Mouse (Mus musculus) heart, embryonic 15.5 days (tissue): Measurements from ENCODE around the gene Arntl. TPM values are rescaled to one million over a fixed set of nuclear protein-coding genes. Genes with fewer than 3 reads are reported as not detected.

Experiments used
- ATAC-seq: fragments of 200-750 bp; cut with Nextera tagmentation; replicated peaks from 2 replicates; pipeline ENCODE4 v1.8.0; 2017; ENCODE audit warnings: low read depth, moderate TSS enrichment; ENCODE audit not compliant: insufficient number of reproducible peaks, insufficient read depth, low FRiP score
- H3K27ac ChIP-seq: fragments of 300-500 bp; sonication (generic); 2 replicates; pipeline ENCODE4 v1.5.1; 2015; ENCODE audit warnings: mild to moderate bottlenecking, inconsistent platforms
- H3K27me3 ChIP-seq: fragments of 300-500 bp; sonication (generic); 2 replicates; pipeline ENCODE4 v1.6.1; 2015; ENCODE audit warnings: inconsistent platforms
- H3K36me3 ChIP-seq: fragments of 300-500 bp; sonication (generic); 2 replicates; pipeline ENCODE4 v1.6.1; 2015; ENCODE audit warnings: mild to moderate bottlenecking, inconsistent platforms
- H3K4me1 ChIP-seq: fragments of 300-500 bp; sonication (generic); replicated peaks from 2 replicates; pipeline ENCODE4 v1.6.1; 2015; ENCODE audit warnings: inconsistent platforms
- H3K4me2 ChIP-seq: fragments of 300-500 bp; sonication (generic); 2 replicates; pipeline ENCODE4 v1.6.1; 2015; ENCODE audit warnings: inconsistent platforms, mild to moderate bottlenecking, moderate library complexity
- H3K4me3 ChIP-seq: fragments of 300-500 bp; sonication (generic); 2 replicates; pipeline ENCODE4 v1.5.1; 2015; ENCODE audit warnings: mild to moderate bottlenecking, inconsistent platforms
- H3K9ac ChIP-seq: fragments of 300-500 bp; sonication (generic); 2 replicates; pipeline ENCODE4 v1.6.1; 2015; ENCODE audit warnings: mild to moderate bottlenecking, inconsistent platforms
- H3K9me3 ChIP-seq: fragments of 300-500 bp; sonication (generic); replicated peaks from 2 replicates; pipeline ENCODE4 v1.6.1; 2016; ENCODE audit warnings: inconsistent platforms
- WGBS: fragments of 180-500 bp; shearing (Covaris S2); methylation state at CpG from one replicate; pipeline ENCODE4 v1.1.7; 2015; ENCODE audit warnings: mixed read lengths; 5-methylcytosine and 5-hydroxymethylcytosine counted together
- polyA plus RNA-seq: library from polyadenylated mRNA; unstranded; fragments of >200 nt; fragmentation: Nextera tagmentation; extraction: Ambion mirVana; gene quantifications from 2 replicates; pipeline ENCODE4 v1.2.1, GENCODE M21; 2015

The Arntl gene
- polyA plus RNA-seq, 1 experiment from 2014 or later, result 8.5 TPM

- 83% methylated on average over 2 of the region's 2 CpGs for WGBS
- no peaks in the 10 kb centered on the region for H3K9me3 ChIP-seq
- no peak overlapping the region for H3K4me2 ChIP-seq
- no peak overlapping the region for H3K9ac ChIP-seq
- H3K4me1 ChIP-seq, result peaks cover 18% of the 10 kb centered on the region
- H3K36me3 ChIP-seq, result no peaks in the 10 kb centered on the region
- no peak overlapping the region for H3K27ac ChIP-seq
- H3K27me3 ChIP-seq, result no peaks in the 10 kb centered on the region
- no peak overlapping the region for H3K4me3 ChIP-seq
- no peak for ATAC-seq
These were observed 63.7 kb downstream of the Arntl start for GRCm38 (mm10) chr7:113270991-113271390.

DNA sequence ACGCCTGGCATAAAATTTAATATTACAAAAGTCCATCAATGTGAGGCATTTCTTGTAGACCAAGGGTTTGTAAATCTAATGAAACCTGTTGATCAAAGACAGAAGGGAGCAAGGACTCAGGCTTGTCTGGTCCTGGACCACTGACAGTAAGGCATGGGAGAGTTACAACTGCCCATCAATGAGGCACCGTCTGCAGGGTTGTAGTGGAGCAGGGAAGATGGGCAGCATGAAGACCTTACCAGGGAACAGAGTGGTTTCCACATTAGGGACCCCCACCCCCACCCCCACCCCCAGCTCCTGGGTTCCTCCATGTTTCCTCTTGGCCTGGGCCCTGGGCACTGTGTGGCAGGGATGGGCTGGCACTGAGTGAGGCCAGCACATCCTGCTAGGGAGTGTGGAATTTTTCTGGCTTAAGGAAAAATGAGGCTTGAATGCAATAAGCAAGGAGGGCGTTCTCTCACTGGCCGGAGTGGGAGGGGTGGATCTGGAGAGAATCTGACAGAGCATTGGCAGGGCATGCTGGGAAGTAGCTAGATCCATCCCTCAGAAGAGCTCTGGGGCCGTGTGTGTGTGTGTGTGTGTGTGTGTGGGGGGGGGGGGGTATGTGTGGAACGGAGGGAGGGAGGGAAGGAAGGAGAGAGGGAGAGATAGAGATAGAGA is 65.2 kb downstream of the Arntl start:
- H3K36me3 ChIP-seq, result no peaks in the 10 kb centered on the region
- no peaks in the 10 kb centered on the region for H3K9me3 ChIP-seq
- no peak overlapping the region for H3K4me2 ChIP-seq
- H3K27me3 ChIP-seq, result no peaks in the 10 kb centered on the region
- no peak overlapping the region for H3K4me3 ChIP-seq
- no peak overlapping the region for H3K27ac ChIP-seq
- ATAC-seq, result no peak
- peaks cover 22% of the 10 kb centered on the region for H3K4me1 ChIP-seq
- no peak overlapping the region for H3K9ac ChIP-seq
- 71% methylated on average over 5 of the region's 6 CpGs for WGBS

DNA sequence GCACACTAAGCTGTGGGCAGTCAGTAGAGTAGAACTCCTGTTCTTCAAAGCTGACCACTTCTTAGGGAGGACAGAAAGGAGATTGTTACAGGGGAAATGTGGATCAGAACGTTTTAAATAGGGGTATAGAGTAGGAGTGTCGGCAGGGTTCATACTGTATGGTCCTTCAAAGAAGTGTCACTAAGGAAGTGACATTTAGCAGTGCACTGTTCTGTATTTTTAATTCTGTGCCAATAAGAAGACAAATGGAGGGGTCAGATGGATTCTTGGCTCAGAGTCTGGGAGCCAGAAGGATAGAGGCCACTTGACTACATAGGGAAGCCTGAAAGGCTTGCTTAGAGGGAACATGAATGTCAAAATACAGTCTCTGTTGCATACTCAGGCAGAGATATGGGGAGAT is 70.0 kb downstream of the Arntl start:
- no peak overlapping the region for H3K4me3 ChIP-seq
- H3K9me3 ChIP-seq, result no peaks in the 10 kb centered on the region
- no peak overlapping the region for H3K27ac ChIP-seq
- no peak overlapping the region for H3K4me2 ChIP-seq
- H3K9ac ChIP-seq, result no peak overlapping the region
- H3K27me3 ChIP-seq, result no peaks in the 10 kb centered on the region
- no peak for ATAC-seq
- WGBS, result 27% methylated on average over 2 of the region's 2 CpGs
- no peaks in the 10 kb centered on the region for H3K36me3 ChIP-seq
- peaks cover 11% of the 10 kb centered on the region for H3K4me1 ChIP-seq

- Histone ChIP-seq H3K4me3 (no peak overlapping the region), H3K27me3 (no peaks in the 10 kb centered on the region), H3K27ac (no peak overlapping the region), H3K9me3 (no peaks in the 10 kb centered on the region), H3K4me2 (no peak overlapping the region), H3K36me3 (peaks cover 5% of the 10 kb centered on the region; the same call in 1 of the 2 replicates), H3K9ac (no peak overlapping the region), H3K4me1 (peaks cover 9% of the 10 kb centered on the region)
- WGBS, result 71% methylated on average over 4 of the region's 4 CpGs
- no peak for ATAC-seq
These were observed 71.2 kb downstream of the Arntl start for GRCm38 (mm10) chr7:113278493-113278892.

GRCm38 (mm10) chr7:113279246-113279645 is 72.0 kb downstream of the Arntl start:
- H3K27me3 ChIP-seq, result no peaks in the 10 kb centered on the region
- no peak overlapping the region for H3K9ac ChIP-seq
- no peak for ATAC-seq
- WGBS, result 79% methylated on average over 2 of the region's 2 CpGs
- H3K36me3 ChIP-seq, result peaks cover 8% of the 10 kb centered on the region; the same call in 1 of the 2 replicates
- no peak overlapping the region for H3K27ac ChIP-seq
- no peak overlapping the region for H3K4me3 ChIP-seq
- H3K9me3 ChIP-seq, result no peaks in the 10 kb centered on the region
- H3K4me1 ChIP-seq, result peaks cover 6% of the 10 kb centered on the region
- no peak overlapping the region for H3K4me2 ChIP-seq

DNA sequence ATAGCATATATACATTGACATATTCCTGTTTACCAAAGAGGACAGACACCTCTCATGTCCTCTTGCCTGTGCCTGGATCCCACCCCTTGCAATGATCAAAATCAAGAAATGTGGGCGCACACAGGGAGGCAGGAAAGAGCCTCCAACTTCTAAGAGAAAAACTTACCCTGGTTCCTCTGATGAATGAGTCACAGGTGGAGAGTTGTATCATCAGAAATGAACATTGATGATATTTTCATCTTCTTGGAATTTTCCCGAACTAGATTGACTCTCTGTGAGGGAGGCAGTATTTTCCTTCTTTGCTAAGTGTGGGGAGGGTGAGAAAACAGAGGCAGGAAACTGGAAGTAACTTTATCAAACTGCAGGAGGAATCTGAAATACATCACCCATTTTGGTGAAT is 78.1 kb downstream of the Arntl start:
- no peaks in the 10 kb centered on the region for H3K4me1 ChIP-seq
- H3K36me3 ChIP-seq, result peaks cover 8% of the 10 kb centered on the region; the same call in 1 of the 2 replicates
- no peak overlapping the region for H3K4me2 ChIP-seq
- no peak overlapping the region for H3K4me3 ChIP-seq
- WGBS, result 71% methylated on average over 2 of the region's 2 CpGs
- H3K27ac ChIP-seq, result no peak overlapping the region
- no peaks in the 10 kb centered on the region for H3K27me3 ChIP-seq
- no peak for ATAC-seq
- H3K9me3 ChIP-seq, result no peaks in the 10 kb centered on the region
- H3K9ac ChIP-seq, result no peak overlapping the region

DNA sequence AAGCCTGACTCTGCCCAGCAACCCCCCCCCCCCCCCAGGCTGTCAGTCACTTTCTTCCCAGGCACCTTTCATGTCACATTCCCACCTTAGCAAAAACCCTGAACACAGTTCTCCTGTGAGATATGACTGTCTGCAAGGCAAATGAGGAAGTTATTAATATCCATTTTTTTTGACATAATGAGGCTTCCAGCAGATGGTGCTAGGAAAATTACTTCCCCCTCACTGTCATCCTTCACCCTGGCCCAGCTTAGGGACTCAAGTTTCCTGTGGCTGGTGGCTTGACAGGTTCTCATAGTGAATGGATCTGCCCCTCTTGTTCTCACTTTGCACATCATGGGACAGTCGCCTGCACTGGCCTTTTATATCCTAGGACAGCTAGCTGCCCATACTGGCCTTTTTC is 81.9 kb downstream of the Arntl start:
- Histone ChIP-seq H3K4me3 (no peak overlapping the region), H3K4me1 (no peaks in the 10 kb centered on the region), H3K27ac (no peak overlapping the region), H3K36me3 (no peaks in the 10 kb centered on the region), H3K9me3 (no peaks in the 10 kb centered on the region), H3K27me3 (no peaks in the 10 kb centered on the region), H3K9ac (no peak overlapping the region), H3K4me2 (no peak overlapping the region)
- 78% methylated on average over 1 of the region's 1 CpGs for WGBS
- no peak for ATAC-seq

GRCm38 (mm10) chr7:113291741-113292140 is 84.5 kb downstream of the Arntl start:
- Histone ChIP-seq H3K9me3 (no peaks in the 10 kb centered on the region), H3K36me3 (no peaks in the 10 kb centered on the region), H3K4me3 (no peak overlapping the region), H3K4me2 (no peak overlapping the region), H3K9ac (no peak overlapping the region), H3K27me3 (no peaks in the 10 kb centered on the region), H3K27ac (no peak overlapping the region), H3K4me1 (peaks cover 6% of the 10 kb centered on the region; the same call in 1 of the 2 replicates)
- no peak for ATAC-seq
- 79% methylated on average over 5 of the region's 5 CpGs for WGBS

DNA sequence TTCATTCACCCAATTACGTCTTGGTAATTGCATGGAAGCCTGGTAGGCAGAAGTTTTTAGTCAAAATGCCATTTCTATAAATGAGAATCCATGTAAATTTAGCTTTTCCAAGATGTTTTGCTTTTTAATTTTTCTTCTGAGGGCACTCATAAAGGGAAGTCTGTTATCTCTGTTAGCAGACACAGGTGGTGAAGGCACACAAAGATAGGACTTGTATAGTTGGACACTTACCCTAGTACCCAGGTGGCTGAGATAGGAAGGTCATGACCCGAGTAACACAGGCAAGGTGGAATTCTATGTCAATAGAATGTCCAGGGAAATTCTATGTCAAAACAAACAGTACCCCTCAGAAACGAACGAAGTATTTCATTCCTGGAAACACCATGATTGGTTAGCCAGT is 84.9 kb downstream of the Arntl start:
- Histone ChIP-seq H3K27me3 (no peaks in the 10 kb centered on the region), H3K4me1 (peaks cover 6% of the 10 kb centered on the region; the same call in 1 of the 2 replicates), H3K4me3 (no peak overlapping the region), H3K27ac (no peak overlapping the region), H3K9me3 (no peaks in the 10 kb centered on the region), H3K9ac (no peak overlapping the region), H3K36me3 (no peaks in the 10 kb centered on the region), H3K4me2 (no peak overlapping the region)
- WGBS, result 67% methylated on average over 4 of the region's 4 CpGs
- ATAC-seq, result no peak

GRCm38 (mm10) chr7:113294598-113294997 is 87.3 kb downstream of the Arntl start:
- Histone ChIP-seq H3K4me3 (no peak overlapping the region), H3K27ac (no peak overlapping the region), H3K9me3 (no peaks in the 10 kb centered on the region), H3K4me2 (0 out of 2 replicates have a peak overlapping the region, but pooled peaks have one; percentile 26), H3K9ac (no peak overlapping the region), H3K4me1 (peaks cover 6% of the 10 kb centered on the region; the same call in 1 of the 2 replicates), H3K27me3 (no peaks in the 10 kb centered on the region), H3K36me3 (peaks cover 6% of the 10 kb centered on the region; the same call in 1 of the 2 replicates)
- WGBS, result 80% methylated on average over 6 of the region's 6 CpGs
- no peak for ATAC-seq

- Histone ChIP-seq H3K4me3 (peak overlapping the region; percentile 0; the same call in 1 of the 2 replicates), H3K4me1 (peaks cover 6% of the 10 kb centered on the region; the same call in 1 of the 2 replicates), H3K9ac (no peak overlapping the region), H3K27me3 (no peaks in the 10 kb centered on the region), H3K9me3 (no peaks in the 10 kb centered on the region), H3K4me2 (peak overlapping the region; percentile 26; the same call in 1 of the 2 replicates), H3K27ac (peak overlapping the region; percentile 13; the same call in 1 of the 2 replicates), H3K36me3 (peaks cover 6% of the 10 kb centered on the region; the same call in 1 of the 2 replicates)
- peak; percentile 36 for ATAC-seq
- 34% methylated on average over 17 of the region's 17 CpGs for WGBS
These were observed 88.0 kb downstream of the Arntl start for GRCm38 (mm10) chr7:113295077-113295890.
